Mouse (Mus musculus) bone marrow, adult 2 months (tissue): ENCODE results near the gene Ephb2. TPM values are rescaled to one million over a fixed set of nuclear protein-coding genes. Genes with fewer than 3 reads are reported as not detected.

Source experiments
- H3K27ac ChIP-seq: fragments of 200-500 bp; 2 replicates; pipeline ENCODE4 v1.5.1; 2012; ENCODE audit warnings: low read depth, mild to moderate bottlenecking, control low read depth, inconsistent platforms, low read length; ENCODE audit not compliant: control insufficient read depth, poor library complexity, insufficient read depth
- H3K4me1 ChIP-seq: fragments of 200-500 bp; 2 replicates; pipeline ENCODE4 v1.6.1; 2011; ENCODE audit warnings: low read length; ENCODE audit not compliant: control insufficient read depth, insufficient read depth
- H3K4me3 ChIP-seq: fragments of 200-500 bp; replicated peaks from 2 replicates; pipeline ENCODE3; 2011; ENCODE audit warnings: mild to moderate bottlenecking, low read depth, low read length, control low read depth; ENCODE audit not compliant: control insufficient read depth
- CTCF ChIP-seq: fragments of 200-500 bp; IDR thresholded peaks from 2 replicates; pipeline ENCODE4 v1.5.1; 2011; ENCODE audit warnings: low read length, control low read depth; ENCODE audit not compliant: control insufficient read depth, insufficient read depth
- POLR2A ChIP-seq: fragments of 200-500 bp; IDR thresholded peaks from 2 replicates; pipeline ENCODE4 v1.6.1; 2011; ENCODE audit warnings: low read depth, mild to moderate bottlenecking, control low read depth, low read length, borderline replicate concordance; ENCODE audit not compliant: control insufficient read depth
- WGBS: fragments of 180-500 bp; shearing (Covaris S2); methylation state at CpG from one replicate; pipeline ENCODE4 v1.1.7; 2018; 5-methylcytosine and 5-hydroxymethylcytosine counted together
- polyA plus RNA-seq: library from polyadenylated mRNA; stranded (reverse); fragments of >200 nt; gene quantifications from 2 replicates; pipeline ENCODE4 v1.2.4, GENCODE M21; 2011; ENCODE audit warnings: low replicate concordance; ENCODE audit not compliant: missing spikeins, insufficient read depth, insufficient read length

The Ephb2 gene
- polyA plus RNA-seq, 1 experiment, result 5.1 TPM

DNA sequence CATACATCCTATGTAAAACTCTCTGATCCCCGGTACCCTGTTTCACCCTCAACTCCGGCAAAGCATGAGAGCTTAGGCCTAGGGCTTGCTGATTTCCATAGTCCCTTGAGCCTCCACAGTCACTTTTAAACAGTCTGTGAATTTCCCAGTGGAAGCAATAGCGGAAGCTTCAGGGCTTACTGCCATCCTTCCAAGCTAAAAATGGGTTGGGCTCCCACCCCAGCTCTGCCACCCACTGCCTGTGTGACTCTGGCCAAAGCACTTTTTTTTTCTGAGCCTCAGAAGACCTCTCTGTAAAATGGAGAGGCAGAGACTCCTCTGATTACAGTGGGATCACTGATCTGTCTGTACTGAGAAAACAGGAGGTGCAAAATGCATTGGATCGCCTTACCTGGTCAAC is 12.8 kb upstream of the Ephb2 start:
- 76% methylated on average over 4 of the region's 4 CpGs for WGBS
- Histone ChIP-seq H3K4me1 (no peaks in the 10 kb centered on the region), H3K27ac (no peak overlapping the region), H3K4me3 (no peak overlapping the region)
- TF ChIP-seq POLR2A (no peak), CTCF (no peak)

DNA sequence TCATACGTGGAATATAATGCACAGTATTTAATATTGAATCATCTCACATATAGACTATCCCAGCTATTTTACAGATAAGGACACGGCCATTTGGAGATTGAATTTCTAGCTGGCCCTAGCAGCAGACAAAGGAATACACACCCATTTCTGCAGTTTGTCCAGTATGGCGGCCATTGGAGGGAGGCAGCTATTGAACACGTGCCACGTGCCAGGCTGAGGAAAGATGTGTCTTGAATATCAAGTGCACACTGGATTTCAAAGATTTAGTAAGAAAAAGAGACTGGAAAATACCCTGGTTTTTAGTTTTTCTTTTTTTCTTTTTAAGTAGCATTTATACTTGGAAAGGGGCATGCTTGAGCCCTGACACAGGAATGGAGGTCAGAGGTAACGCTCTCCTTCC is 11.4 kb upstream of the Ephb2 start:
- Histone ChIP-seq H3K27ac (no peak overlapping the region), H3K4me1 (no peaks in the 10 kb centered on the region), H3K4me3 (no peak overlapping the region)
- 77% methylated on average over 6 of the region's 6 CpGs for WGBS
- TF ChIP-seq CTCF (no peak), POLR2A (no peak)

DNA sequence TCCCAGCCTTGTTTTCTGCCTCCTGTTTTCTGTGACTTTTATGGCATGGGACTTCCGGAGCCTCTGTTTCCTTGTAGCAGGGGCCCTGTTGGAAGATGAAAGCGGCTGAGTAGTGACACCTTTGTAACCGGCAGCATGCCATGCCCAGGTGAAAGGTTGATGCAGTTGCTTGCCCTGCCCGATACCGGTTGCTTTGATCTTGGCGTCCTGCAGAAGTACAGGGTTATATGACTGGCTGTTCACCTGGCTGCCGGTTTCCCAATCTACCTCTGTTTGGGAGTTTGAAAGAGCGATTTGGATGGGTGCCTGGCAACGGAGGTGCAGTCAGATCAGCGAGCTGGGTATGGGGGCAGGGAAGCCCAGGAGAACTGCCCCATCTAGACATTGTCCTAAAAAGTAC is 7.0 kb upstream of the Ephb2 start:
- H3K27ac ChIP-seq, result no peak overlapping the region
- WGBS, result 89% methylated on average over 10 of the region's 10 CpGs
- no peak for TF ChIP-seq CTCF
- no peak for TF ChIP-seq POLR2A
- H3K4me1 ChIP-seq, result no peaks in the 10 kb centered on the region; the same call in 1 of the 2 replicates
- H3K4me3 ChIP-seq, result no peak overlapping the region

DNA sequence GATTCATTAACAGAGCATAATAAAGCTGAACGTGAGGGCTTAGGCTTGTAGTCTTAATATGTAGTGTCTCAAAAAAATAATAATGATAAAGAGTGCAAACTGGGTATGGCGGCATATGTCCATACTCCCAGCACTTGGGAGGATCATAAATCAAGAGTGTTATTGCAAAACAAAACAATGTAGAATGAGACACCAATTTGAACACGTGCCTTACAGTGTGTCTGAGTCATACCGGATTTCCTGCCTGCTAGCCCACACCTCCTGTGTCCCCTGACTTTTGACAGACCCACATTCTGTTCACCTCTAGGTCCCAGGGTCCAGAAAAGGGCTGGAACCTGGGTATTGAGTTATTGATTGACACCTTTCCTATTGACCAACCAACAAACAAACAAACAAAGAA is 6.2 kb upstream of the Ephb2 start:
- 7% methylated on average over 4 of the region's 4 CpGs for WGBS
- no peak overlapping the region for H3K4me3 ChIP-seq
- no peak overlapping the region for H3K27ac ChIP-seq
- TF ChIP-seq POLR2A (no peak), CTCF (no peak)
- H3K4me1 ChIP-seq, result no peaks in the 10 kb centered on the region; the same call in 1 of the 2 replicates

DNA sequence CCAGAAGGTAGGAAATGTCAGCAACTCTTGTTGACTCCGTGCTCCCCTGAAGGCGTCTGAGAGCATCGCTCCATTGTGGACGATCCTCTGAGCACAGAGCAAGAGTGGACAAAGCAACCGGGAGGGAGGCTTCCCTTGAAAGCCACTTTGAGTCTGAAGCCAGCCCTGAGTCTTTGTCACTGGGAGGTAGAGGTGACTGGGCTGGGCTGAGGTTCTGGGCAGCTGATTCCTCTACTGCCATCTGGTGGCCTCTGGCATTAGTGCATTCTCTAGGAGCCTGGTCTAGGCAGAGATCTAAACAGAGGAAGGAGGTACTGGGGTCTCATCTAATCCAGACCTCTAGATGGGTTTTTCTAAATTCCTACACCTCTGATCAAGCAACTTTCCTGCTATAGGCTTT is 5.3 kb upstream of the Ephb2 start:
- no peak overlapping the region for H3K27ac ChIP-seq
- H3K4me3 ChIP-seq, result no peak overlapping the region
- WGBS, result 15% methylated on average over 5 of the region's 5 CpGs
- TF ChIP-seq CTCF, result peak; percentile 74
- no peak for TF ChIP-seq POLR2A
- no peaks in the 10 kb centered on the region; the same call in 1 of the 2 replicates for H3K4me1 ChIP-seq

DNA sequence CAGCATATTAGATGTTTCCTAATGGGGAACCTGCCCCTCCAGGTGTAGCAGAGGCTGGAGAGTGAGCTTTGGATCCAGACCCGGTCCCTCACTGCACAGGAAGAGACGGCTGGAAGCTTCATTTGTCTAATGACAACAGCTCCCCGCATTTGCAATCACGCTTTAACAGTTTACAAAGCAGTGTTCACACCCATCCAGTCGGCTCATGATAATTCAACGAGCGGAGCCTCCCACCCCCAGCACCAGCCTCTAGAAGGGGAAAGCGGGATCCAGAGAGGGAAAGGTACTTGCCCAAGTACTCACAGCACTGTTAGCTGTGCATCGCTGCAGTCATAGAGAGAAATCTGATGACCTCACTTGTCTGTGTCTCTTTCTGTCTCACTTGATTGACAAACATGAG is 2.7 kb upstream of the Ephb2 start:
- Histone ChIP-seq H3K4me3 (no peak overlapping the region), H3K27ac (no peak overlapping the region), H3K4me1 (no peaks in the 10 kb centered on the region; the same call in 1 of the 2 replicates)
- no peak for TF ChIP-seq CTCF
- no peak for TF ChIP-seq POLR2A
- WGBS, result 84% methylated on average over 9 of the region's 9 CpGs

DNA sequence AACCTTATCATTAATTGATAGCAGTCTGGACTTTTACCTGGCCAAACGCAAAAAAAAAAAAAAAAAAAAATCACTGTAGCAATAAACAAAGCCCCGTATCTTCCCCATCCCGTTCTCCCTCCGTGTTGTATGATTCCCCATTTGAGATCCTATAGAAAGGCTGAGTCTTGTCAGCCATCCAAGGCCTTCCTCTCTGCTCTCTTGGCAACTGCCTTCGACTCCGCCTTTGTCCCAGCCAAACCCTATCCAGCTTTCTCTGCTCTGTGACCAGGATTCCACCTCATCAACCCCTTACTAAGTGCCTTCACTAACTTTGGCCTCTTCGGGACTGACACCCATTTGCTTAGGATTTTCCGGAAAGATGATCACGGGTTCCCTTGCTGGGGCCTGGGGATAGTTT is 2.2 kb upstream of the Ephb2 start:
- 83% methylated on average over 9 of the region's 9 CpGs for WGBS
- Histone ChIP-seq H3K4me3 (no peak overlapping the region), H3K4me1 (peaks cover under 1% of the 10 kb centered on the region), H3K27ac (no peak overlapping the region)
- no peak for TF ChIP-seq POLR2A
- no peak for TF ChIP-seq CTCF

DNA sequence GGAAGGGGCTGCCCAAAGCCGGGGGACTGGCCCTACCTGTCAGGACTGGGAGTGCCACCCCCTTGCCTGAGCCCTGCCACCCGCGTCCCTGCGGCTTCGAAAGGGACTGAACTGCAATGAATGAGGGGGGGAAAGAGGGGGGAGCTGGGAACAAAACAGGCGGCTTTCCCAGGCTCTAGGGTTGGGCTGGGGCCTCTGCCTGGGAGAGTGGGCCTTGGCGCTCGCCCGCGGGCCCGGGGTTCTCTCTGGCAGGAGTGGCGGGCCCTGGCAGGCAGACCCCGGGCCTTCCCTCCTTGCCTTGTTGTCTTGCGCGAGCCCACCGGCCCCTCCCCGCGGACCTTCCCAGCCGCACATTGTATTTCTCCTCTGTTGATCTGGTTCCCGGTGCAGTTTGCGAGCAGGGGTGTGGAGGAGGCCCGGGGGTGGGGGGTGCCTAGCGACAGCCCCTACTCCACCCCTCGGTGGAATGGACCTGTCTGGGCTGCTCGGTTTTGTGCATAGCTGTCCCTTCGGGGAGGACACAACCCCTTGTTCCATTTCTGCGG is 671 bp upstream of the Ephb2 start:
- WGBS, result 7% methylated on average over 27 of the region's 27 CpGs
- peaks cover 3% of the 10 kb centered on the region for H3K4me1 ChIP-seq
- no peak overlapping the region for H3K4me3 ChIP-seq
- TF ChIP-seq POLR2A, result no peak
- no peak overlapping the region for H3K27ac ChIP-seq

DNA sequence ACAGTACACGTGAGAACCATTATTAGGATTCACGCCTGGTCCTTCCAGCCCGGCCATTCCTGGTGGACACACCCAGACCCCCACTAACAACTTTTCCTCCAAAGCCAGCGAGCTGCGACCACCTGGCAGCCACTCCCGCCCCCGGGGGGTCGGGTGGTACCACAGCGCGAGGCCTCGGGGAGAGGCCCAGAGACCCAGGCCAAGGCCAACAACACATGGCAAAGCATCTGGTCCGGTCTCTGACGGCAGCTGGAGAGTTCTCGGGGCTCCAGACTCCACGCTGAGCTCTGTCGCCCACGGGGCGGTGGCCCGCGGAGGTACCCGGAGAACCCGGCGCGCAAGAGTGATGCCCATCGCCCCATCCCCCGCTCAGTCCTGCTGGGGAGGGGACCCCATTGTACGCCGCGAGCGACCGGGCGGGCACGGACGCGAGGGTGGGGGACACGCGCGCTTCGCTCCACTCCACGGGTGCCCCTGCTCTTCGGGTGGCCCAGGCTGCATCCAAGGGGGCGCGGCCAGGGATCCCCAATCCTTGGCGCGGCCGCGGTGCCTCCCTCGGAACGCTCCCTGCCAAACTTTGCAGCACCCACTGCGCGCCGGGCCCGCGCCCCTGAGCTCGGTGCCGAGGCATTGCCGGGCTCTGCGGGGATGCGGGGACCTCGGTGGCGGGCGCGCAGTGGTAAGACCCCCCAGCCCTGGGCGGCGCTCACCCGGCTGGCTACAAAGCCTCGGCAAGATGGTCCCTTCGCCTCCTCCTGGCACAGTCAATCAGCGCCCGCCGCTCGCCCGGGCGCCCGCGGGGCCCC is 770 bp downstream of the Ephb2 start:
- TF ChIP-seq CTCF (no peak), POLR2A (no peak)
- Histone ChIP-seq H3K4me1 (peaks cover 3% of the 10 kb centered on the region; the same call in 1 of the 2 replicates), H3K4me3 (no peak overlapping the region), H3K27ac (no peak overlapping the region)
- WGBS, result 3% methylated on average over 75 of the region's 76 CpGs
